ENCODE assay signal across 11 mouse cellular contexts in the genomic region with DNA sequence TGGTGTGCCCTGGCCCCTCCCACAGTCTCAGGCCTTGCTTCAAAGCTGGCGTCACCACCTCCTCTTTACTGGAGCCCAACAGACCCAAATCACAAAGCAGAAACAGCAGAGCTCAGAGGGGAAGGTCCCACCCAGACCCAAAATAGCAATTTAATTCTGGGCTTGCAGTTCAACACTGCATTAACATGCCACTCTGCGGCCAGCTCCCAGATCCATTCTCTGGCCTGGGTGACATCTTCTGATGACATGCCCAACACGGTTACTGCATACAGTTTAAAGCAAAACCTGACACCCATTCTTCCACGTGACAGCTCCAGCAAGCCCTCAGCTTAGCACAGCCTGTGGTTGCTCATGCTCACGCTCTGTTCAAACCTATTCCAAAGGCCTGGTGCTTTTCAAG. TPM values are rescaled to one million over a fixed set of nuclear protein-coding genes. Genes with fewer than 3 reads are reported as not detected.
DNase-seq lines count a peak whose midpoint lies in the region; ATAC-seq and TF ChIP-seq lines count a peak whose summit lies in the region.
"Had no signal": no experiment of that assay in that cellular context is flagged by ENCODE, and none has a peak within 500 bp of the region (broad histone marks: within the 10 kb centered on the region; RNA-seq: fewer than 3 reads in every experiment).

No protein-coding gene starts in this region.

- no peak for TF ChIP-seq CTCF in lung, adult 2 months (IDR thresholded peaks at IDR 0.05; ENCODE audit: insufficient read depth, low read length)

- H3K36me3 ChIP-seq in forebrain, embryonic 15.5 days: no peaks in the 10 kb centered on the region
- H3K36me3 ChIP-seq in forebrain, embryonic 12.5 days (replicated peaks): no peaks in the 10 kb centered on the region
- no peaks in the 10 kb centered on the region for H3K36me3 ChIP-seq in kidney, embryonic 16.5 days (ENCODE audit: insufficient read depth, low read length)
- no peaks in the 10 kb centered on the region for H3K36me3 ChIP-seq in embryonic facial prominence, embryonic 14.5 days (ENCODE audit: control insufficient read depth, insufficient read depth, low read length)
- no peaks in the 10 kb centered on the region for H3K36me3 ChIP-seq in limb, embryonic 12.5 days
- H3K36me3 ChIP-seq in intestine, embryonic 15.5 days: no peaks in the 10 kb centered on the region
- H3K36me3 ChIP-seq: lung, embryonic 15.5 days had no signal

- peak overlapping the region; percentile 14; the same call in 1 of the 2 replicates for H3K4me2 ChIP-seq in forebrain, embryonic 15.5 days (replicated peaks)
- no peak overlapping the region for H3K4me2 ChIP-seq in forebrain, embryonic 12.5 days
- H3K4me2 ChIP-seq in kidney, embryonic 16.5 days (replicated peaks; ENCODE audit: low read depth, low read length): peak overlapping the region; percentile 3; the same call in 1 of the 2 replicates
- peak overlapping the region; percentile 48 for H3K4me2 ChIP-seq in embryonic facial prominence, embryonic 14.5 days (ENCODE audit: low read depth, low read length)
- H3K4me2 ChIP-seq in limb, embryonic 12.5 days: peak overlapping the region; percentile 45
- no peak overlapping the region for H3K4me2 ChIP-seq in intestine, embryonic 15.5 days (replicated peaks)

- no peak for DNase-seq in kidney, postnatal 25 days
- DNase-seq in embryonic facial prominence, embryonic 14.5 days (ENCODE audit: low spot score): peak; percentile 71
- no peak for DNase-seq in lung, adult 2 months
- DNase-seq: thymus, postnatal 14 days had no signal

- TF ChIP-seq POLR2A in lung, adult 2 months (IDR thresholded peaks at IDR 0.05; ENCODE audit: borderline replicate concordance, extremely low read depth, low read depth, low read length): no peak

- H3K9ac ChIP-seq in forebrain, embryonic 15.5 days (replicated peaks): peak overlapping the region; percentile 3; the same call in 1 of the 2 replicates
- H3K9ac ChIP-seq in forebrain, embryonic 12.5 days: no peak overlapping the region
- 0 out of 2 replicates have a peak overlapping the region, but pooled peaks have one; percentile 4 for H3K9ac ChIP-seq in kidney, embryonic 16.5 days (replicated peaks; ENCODE audit: low read length)
- H3K9ac ChIP-seq in embryonic facial prominence, embryonic 14.5 days (ENCODE audit: low read depth, low read length): no peak overlapping the region
- no peak overlapping the region for H3K9ac ChIP-seq in limb, embryonic 12.5 days (replicated peaks)
- no peak overlapping the region for H3K9ac ChIP-seq in intestine, embryonic 15.5 days
- H3K9ac ChIP-seq: lung, embryonic 15.5 days had no signal

- no peaks in the 10 kb centered on the region for H3K27me3 ChIP-seq in forebrain, embryonic 15.5 days
- H3K27me3 ChIP-seq in forebrain, embryonic 12.5 days: peaks cover 8% of the 10 kb centered on the region
- H3K27me3 ChIP-seq in kidney, embryonic 16.5 days (ENCODE audit: insufficient read depth, low read length): no peaks in the 10 kb centered on the region
- H3K27me3 ChIP-seq in embryonic facial prominence, embryonic 14.5 days (replicated peaks; ENCODE audit: control insufficient read depth, insufficient read depth, low read length): peaks cover under 1% of the 10 kb centered on the region; the same call in 1 of the 2 replicates
- H3K27me3 ChIP-seq in limb, embryonic 12.5 days: peaks cover under 1% of the 10 kb centered on the region; the same call in 1 of the 2 replicates
- H3K27me3 ChIP-seq in intestine, embryonic 15.5 days (replicated peaks): no peaks in the 10 kb centered on the region
- H3K27me3 ChIP-seq: lung, embryonic 15.5 days had no signal

- peaks cover 33% of the 10 kb centered on the region for H3K4me1 ChIP-seq in forebrain, embryonic 15.5 days
- peaks cover 38% of the 10 kb centered on the region for H3K4me1 ChIP-seq in forebrain, embryonic 12.5 days
- H3K4me1 ChIP-seq in kidney, embryonic 16.5 days (ENCODE audit: insufficient read depth, low read length): peaks cover 31% of the 10 kb centered on the region
- peaks cover 32% of the 10 kb centered on the region for H3K4me1 ChIP-seq in embryonic facial prominence, embryonic 14.5 days (ENCODE audit: control insufficient read depth, insufficient read depth, low read length)
- H3K4me1 ChIP-seq in limb, embryonic 12.5 days (replicated peaks): peaks cover 42% of the 10 kb centered on the region
- H3K4me1 ChIP-seq in intestine, embryonic 15.5 days (replicated peaks): peaks cover 12% of the 10 kb centered on the region
- H3K4me1 ChIP-seq in lung, adult 2 months (ENCODE audit: control insufficient read depth, insufficient read depth, low read length): peaks cover 4% of the 10 kb centered on the region; the same call in 1 of the 2 replicates

- H3K9me3 ChIP-seq in forebrain, embryonic 15.5 days: no peaks in the 10 kb centered on the region
- H3K9me3 ChIP-seq in forebrain, embryonic 12.5 days: no peaks in the 10 kb centered on the region
- H3K9me3 ChIP-seq in kidney, embryonic 16.5 days (ENCODE audit: low read length): peaks cover 7% of the 10 kb centered on the region; the same call in 1 of the 2 replicates
- peaks cover 8% of the 10 kb centered on the region; the same call in 1 of the 2 replicates for H3K9me3 ChIP-seq in embryonic facial prominence, embryonic 14.5 days (ENCODE audit: control insufficient read depth, low read length)
- H3K9me3 ChIP-seq in limb, embryonic 12.5 days: peaks cover 7% of the 10 kb centered on the region
- no peaks in the 10 kb centered on the region for H3K9me3 ChIP-seq in intestine, embryonic 15.5 days
- H3K9me3 ChIP-seq: lung, embryonic 15.5 days had no signal

- no peak for ATAC-seq in forebrain, embryonic 15.5 days (replicated peaks)
- no peak for ATAC-seq in forebrain, embryonic 12.5 days (ENCODE audit: low FRiP score)
- no peak for ATAC-seq in kidney, embryonic 16.5 days (ENCODE audit: low FRiP score, low TSS enrichment)
- peak; percentile 19; the same call in 1 of the 2 replicates for ATAC-seq in embryonic facial prominence, embryonic 14.5 days (ENCODE audit: low read depth)
- no peak for ATAC-seq in limb, embryonic 12.5 days (ENCODE audit: insufficient number of reproducible peaks, insufficient read depth, low FRiP score, low TSS enrichment, low read depth)
- ATAC-seq in intestine, embryonic 15.5 days: no peak
- ATAC-seq: CD4-positive, CD25-positive, alpha-beta regulatory T cell, adult 4 months had no signal

- H3K4me3 ChIP-seq in forebrain, embryonic 15.5 days: no peak overlapping the region
- H3K4me3 ChIP-seq in forebrain, embryonic 12.5 days (replicated peaks): no peak overlapping the region
- no peak overlapping the region for H3K4me3 ChIP-seq in kidney, embryonic 16.5 days (ENCODE audit: low read length)
- H3K4me3 ChIP-seq in embryonic facial prominence, embryonic 14.5 days (ENCODE audit: low read depth, low read length): no peak overlapping the region
- no peak overlapping the region for H3K4me3 ChIP-seq in limb, embryonic 12.5 days (replicated peaks)
- no peak overlapping the region for H3K4me3 ChIP-seq in intestine, embryonic 15.5 days (replicated peaks)
- H3K4me3 ChIP-seq in lung, adult 2 months (replicated peaks; ENCODE audit: extremely low read depth, low read depth, low read length): no peak overlapping the region
- H3K4me3 ChIP-seq: lung, embryonic 15.5 days had no signal

- 28% methylated on average over 5 of the region's 5 CpGs for WGBS in forebrain, embryonic 15.5 days
- 35% methylated on average over 5 of the region's 5 CpGs for WGBS in forebrain, embryonic 12.5 days
- 43% methylated on average over 5 of the region's 5 CpGs for WGBS in kidney, embryonic 16.5 days
- 42% methylated on average over 5 of the region's 5 CpGs for WGBS in embryonic facial prominence, embryonic 14.5 days
- 32% methylated on average over 5 of the region's 5 CpGs for WGBS in limb, embryonic 12.5 days
- WGBS in intestine, embryonic 15.5 days: 61% methylated on average over 5 of the region's 5 CpGs
- 72% methylated on average over 5 of the region's 5 CpGs for WGBS in lung, adult 2 months

- peak overlapping the region; percentile 57 for H3K27ac ChIP-seq in forebrain, embryonic 15.5 days (replicated peaks)
- no peak overlapping the region for H3K27ac ChIP-seq in forebrain, embryonic 12.5 days
- H3K27ac ChIP-seq in kidney, embryonic 16.5 days (ENCODE audit: low read length): peak overlapping the region; percentile 15; the same call in 1 of the 2 replicates
- peak overlapping the region; percentile 75; the same call in 1 of the 2 replicates for H3K27ac ChIP-seq in embryonic facial prominence, embryonic 14.5 days (replicated peaks; ENCODE audit: low read depth, low read length)
- peak overlapping the region; percentile 62 for H3K27ac ChIP-seq in limb, embryonic 12.5 days
- no peak overlapping the region for H3K27ac ChIP-seq in intestine, embryonic 15.5 days

RNA-seq across cellular contexts. Expression of a gene that starts 4.1 kb away (rescaled TPM):
- 5.1 and 5.7 TPM in 2 replicates for polyA plus RNA-seq in forebrain, embryonic 15.5 days (2015; fragmentation: Nextera tagmentation; extraction: Ambion mirVana)
- polyA plus RNA-seq in forebrain, embryonic 12.5 days (2016; fragmentation: Nextera tagmentation; extraction: Ambion mirVana): 6.6 and 8.3 TPM in 2 replicates
- 4.9 and 5.6 TPM in 2 replicates for polyA plus RNA-seq in kidney, embryonic 16.5 days (2015; fragmentation: Nextera tagmentation; extraction: Ambion mirVana)
- 3.0 and 4.1 TPM in 2 replicates for polyA plus RNA-seq in embryonic facial prominence, embryonic 14.5 days (2014; fragmentation: Nextera tagmentation; extraction: Ambion mirVana)
- 5.3 and 6.1 TPM in 2 replicates for polyA plus RNA-seq in limb, embryonic 12.5 days (2016; fragmentation: Nextera tagmentation; extraction: Ambion mirVana)
- 2.9 and 3.9 TPM in 2 replicates for polyA plus RNA-seq in intestine, embryonic 15.5 days (2015; fragmentation: Nextera tagmentation; extraction: Ambion mirVana)
- 9.4 and 10.2 TPM in 2 replicates for polyA plus RNA-seq in lung, adult 2 months (2012; rRNA removed)

Comparison
In these comparisons a context has a peak if more than half of its experiments do, and no peak if none do; other contexts are left out.
1. H3K27ac ChIP-seq: peak in forebrain, embryonic 15.5 days (single experiment), kidney, embryonic 16.5 days (single experiment), embryonic facial prominence, embryonic 14.5 days (single experiment) and limb, embryonic 12.5 days (single experiment); none in forebrain, embryonic 12.5 days (single experiment) and intestine, embryonic 15.5 days (single experiment).
2. H3K4me2 ChIP-seq: peak in forebrain, embryonic 15.5 days (single experiment), kidney, embryonic 16.5 days (single experiment), embryonic facial prominence, embryonic 14.5 days (single experiment) and limb, embryonic 12.5 days (single experiment); none in forebrain, embryonic 12.5 days (single experiment) and intestine, embryonic 15.5 days (single experiment).
3. H3K9ac ChIP-seq: peak in forebrain, embryonic 15.5 days (single experiment) and kidney, embryonic 16.5 days (single experiment); none in forebrain, embryonic 12.5 days (single experiment), embryonic facial prominence, embryonic 14.5 days (single experiment), limb, embryonic 12.5 days (single experiment) and intestine, embryonic 15.5 days (single experiment).